Mouse (Mus musculus): ENCODE data around the gene Apod. TPM values are rescaled to one million over a fixed set of nuclear protein-coding genes. Genes with fewer than 3 reads are reported as not detected.

Gene Apod
- polyA plus RNA-seq, 1 experiment = not detected

GRCm38 (mm10) chr16:31256151-31256550 lies 58.5 kb downstream of the Apod start:
- TF ChIP-seq GATA1 (IDR thresholded peaks at IDR 0.05; ENCODE audit: low read length) = no peak

DNA sequence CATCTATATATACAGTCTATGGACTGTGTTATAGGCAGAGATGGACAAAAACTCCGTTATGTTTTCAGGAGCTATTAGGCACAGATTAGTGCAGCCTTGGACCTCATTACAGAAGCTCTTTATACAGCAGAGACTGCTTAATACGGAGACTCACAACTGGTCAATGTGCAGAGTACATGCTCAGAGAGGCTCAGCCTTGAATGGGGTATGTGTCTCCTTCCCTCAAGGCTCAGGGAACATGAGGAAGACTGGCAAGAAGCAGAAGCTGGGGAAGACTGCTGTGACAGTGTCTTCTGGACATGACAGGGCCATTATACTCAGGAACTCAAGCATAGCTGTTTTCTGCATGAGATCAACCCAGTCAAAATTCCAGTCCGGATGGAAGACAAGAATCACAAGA lies 58.9 kb downstream of the Apod start:
- TF ChIP-seq GATA1 (IDR thresholded peaks at IDR 0.05; ENCODE audit: low read length) = no peak

DNA sequence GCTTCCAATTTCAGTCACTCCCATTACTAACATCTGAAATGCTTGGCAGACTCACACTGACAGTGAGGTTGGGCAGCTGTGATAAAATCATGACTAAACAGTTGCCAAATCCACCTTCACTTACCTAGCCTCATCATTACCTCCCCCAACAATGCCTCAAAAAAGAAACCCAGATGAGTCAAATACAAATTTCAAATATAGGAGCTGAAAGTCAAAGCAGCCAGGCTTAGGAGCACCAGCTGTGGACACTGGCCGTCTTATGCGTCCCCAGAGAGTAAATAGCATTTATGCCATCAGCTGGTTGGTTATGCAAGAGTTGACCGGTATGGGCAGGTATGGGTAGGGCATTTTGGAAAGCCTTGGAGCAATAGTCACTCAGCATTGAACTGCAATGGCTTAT lies 65.2 kb downstream of the Apod start:
- TF ChIP-seq GATA1 (IDR thresholded peaks at IDR 0.05; ENCODE audit: low read length) = no peak

DNA sequence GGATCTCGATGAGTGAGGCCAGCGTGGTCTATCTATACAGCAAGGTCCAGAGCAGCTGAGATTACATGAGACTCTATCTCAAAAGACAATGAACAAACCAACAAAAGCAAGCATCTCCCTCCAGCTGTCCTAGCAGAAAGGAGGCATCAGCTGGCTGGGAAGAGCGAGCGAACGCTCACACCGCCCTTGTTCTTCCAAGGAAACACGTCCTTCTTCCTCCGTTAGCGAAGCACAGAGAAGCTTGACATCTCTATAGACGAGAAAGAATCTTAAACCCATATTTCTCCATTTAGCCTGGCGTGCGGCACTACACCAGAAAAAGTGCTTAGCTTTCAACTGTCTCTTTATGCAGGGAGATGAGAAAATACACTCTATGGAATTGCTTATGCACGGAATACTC lies 65.9 kb downstream of the Apod start:
- no peak for TF ChIP-seq GATA1 (IDR thresholded peaks at IDR 0.05; ENCODE audit: low read length)

- no peak for TF ChIP-seq GATA1 (IDR thresholded peaks at IDR 0.05; ENCODE audit: low read length)
Observed at GRCm38 (mm10) chr16:31247442-31247841, 67.2 kb downstream of the Apod start.

Other genes with a start within 250 kb of the Apod start
- 8.8 and 10.3 TPM in 2 replicates for gene Xxylt1, start 233.4 kb downstream of the Apod start, polyA plus RNA-seq (2012)
- gene Acap2, start 113.6 kb downstream of the Apod start, polyA plus RNA-seq (2012) = 4.0 and 5.1 TPM in 2 replicates
- 49.4 and 72.7 TPM in 2 replicates for gene Ppp1r2, start 39.5 kb downstream of the Apod start, polyA plus RNA-seq (2012)
- not detected in 2 replicates for gene Bdh1, start 107.5 kb upstream of the Apod start, polyA plus RNA-seq (2012)

Data from G1E-ER4 (cell line).